In genomic region chr7:100894833-100895226, GRCm38 (mm10) we compare ENCODE assay signal across 8 mouse cellular contexts. TPM values are rescaled to one million over a fixed set of nuclear protein-coding genes. Genes with fewer than 3 reads are reported as not detected.
DNase-seq lines count a peak whose midpoint lies in the region; ATAC-seq and TF ChIP-seq lines count a peak whose summit lies in the region.

No protein-coding gene starts in this region.

- intact Hi-C loops in heart, postnatal 10 days (cut with DNase I), result no loop called here

- H3K4me1 ChIP-seq in heart, embryonic 10.5 days, result peaks cover 45% of the 10 kb centered on the region
- peaks cover 3 to 19% of the 10 kb centered on the region in 2 experiments for H3K4me1 ChIP-seq in CH12.LX (ENCODE audit: control insufficient read depth in 1 of 2, insufficient read depth in 2 of 2)
- H3K4me1 ChIP-seq in forebrain, embryonic 13.5 days, result peaks cover 31% of the 10 kb centered on the region
- H3K4me1 ChIP-seq in liver, embryonic 13.5 days (replicated peaks), result peaks cover 18% of the 10 kb centered on the region

- H3K4me2 ChIP-seq in CH12.LX (ENCODE audit: insufficient read depth, low read depth, poor library complexity, severe bottlenecking), result peak overlapping the region; percentile 54
- H3K4me2 ChIP-seq in forebrain, embryonic 13.5 days, result peak overlapping the region; percentile 91
- H3K4me2 ChIP-seq in liver, embryonic 13.5 days, result peak overlapping the region; percentile 76

- H3K27me3 ChIP-seq in heart, embryonic 10.5 days (ENCODE audit: insufficient read depth, poor library complexity, severe bottlenecking), result no peaks in the 10 kb centered on the region
- H3K27me3 ChIP-seq in CH12.LX (replicated peaks), result peaks cover 19% of the 10 kb centered on the region
- H3K27me3 ChIP-seq in forebrain, embryonic 13.5 days, result no peaks in the 10 kb centered on the region
- peaks cover 36% of the 10 kb centered on the region for H3K27me3 ChIP-seq in liver, embryonic 13.5 days

- peak; percentile 20; the same call in 1 of the 2 replicates for ATAC-seq in forebrain, embryonic 13.5 days
- ATAC-seq in liver, embryonic 13.5 days (ENCODE audit: low read depth), result no peak

- H3K27ac ChIP-seq in heart, embryonic 10.5 days, result peak overlapping the region; percentile 86
- no peak overlapping the region for H3K27ac ChIP-seq in CH12.LX (ENCODE audit: insufficient read depth, low read depth)
- no peak overlapping the region for H3K27ac ChIP-seq in forebrain, embryonic 13.5 days
- no peak overlapping the region for H3K27ac ChIP-seq in liver, embryonic 13.5 days

- H3K79me2 ChIP-seq in CH12.LX (replicated peaks; ENCODE audit: control insufficient read depth, extremely low read depth, insufficient read depth, poor library complexity, severe bottlenecking), result no peaks in the 10 kb centered on the region

- no peak for TF ChIP-seq EP300 in CH12.LX (IDR thresholded peaks at IDR 0.05; ENCODE audit: low read length)

- peak overlapping the region; percentile 76 for H3K4me3 ChIP-seq in heart, embryonic 10.5 days
- peak overlapping the region; percentile 63 to 77 (median 68) for H3K4me3 ChIP-seq in CH12.LX (replicated peaks in 1 of 3; ENCODE audit: low read depth in 2 of 3, low read length in 2 of 3, poor library complexity in 1 of 3)
- H3K4me3 ChIP-seq in forebrain, embryonic 13.5 days, result peak overlapping the region; percentile 57
- H3K4me3 ChIP-seq in liver, embryonic 13.5 days (replicated peaks), result peak overlapping the region; percentile 56

- H3K36me3 ChIP-seq in heart, embryonic 10.5 days, result peaks cover 20% of the 10 kb centered on the region
- H3K36me3 ChIP-seq in CH12.LX (replicated peaks in 1 of 2; ENCODE audit: control insufficient read depth in 1 of 2, insufficient read depth in 1 of 2, low read length in 1 of 2), result peaks cover 0 to 7% of the 10 kb centered on the region in 2 experiments
- H3K36me3 ChIP-seq in forebrain, embryonic 13.5 days (ENCODE audit: poor library complexity, severe bottlenecking), result peaks cover 4% of the 10 kb centered on the region
- H3K36me3 ChIP-seq in liver, embryonic 13.5 days, result 0 out of 2 replicates have a peak, but pooled peaks cover 6% of the 10 kb centered on the region

- no peaks in the 10 kb centered on the region for H3K9me3 ChIP-seq in heart, embryonic 10.5 days
- H3K9me3 ChIP-seq in CH12.LX (replicated peaks; ENCODE audit: low read length), result no peaks in the 10 kb centered on the region
- H3K9me3 ChIP-seq in forebrain, embryonic 13.5 days (replicated peaks), result no peaks in the 10 kb centered on the region
- H3K9me3 ChIP-seq in liver, embryonic 13.5 days (replicated peaks), result no peaks in the 10 kb centered on the region

- TF ChIP-seq POLR2A in CH12.LX (IDR thresholded peaks at IDR 0.05; ENCODE audit: low read depth, low read length), result no peak

- dilution Hi-C loops in CH12.LX (cut with MboI; ENCODE audit: extremely low pct_ligation_motif_present, extremely low pct_unique_long_range_greater_than_20kb, low sequenced_read_pairs), result no loop called here

- in situ Hi-C loops in CH12.LX (cut with MboI; ENCODE audit: low pct_ligation_motif_present, low pct_unique_long_range_greater_than_20kb, low sequenced_read_pairs), result loop anchor here (5.0 kb wide), 1 partner anchor 38 kb away; no protein-coding TSS in a partner anchor

- no peak for DNase-seq in heart, embryonic 10.5 days (ENCODE audit: low spot score)
- no peak for DNase-seq in heart, postnatal 10 days
- no peak for DNase-seq in CH12.LX (ENCODE audit: extremely low read depth)
- DNase-seq in liver, embryonic 13.5 days, result no peak
- no peak for DNase-seq in adrenal gland, postnatal 14 days
- no peak for DNase-seq in layer of hippocampus, postnatal 10 days (ENCODE audit: low spot score in 2 of 2)
- DNase-seq in adrenal gland, postnatal 10 days, result no peak

- WGBS in heart, embryonic 10.5 days, result 2% methylated on average over 12 of the region's 12 CpGs
- WGBS in forebrain, embryonic 13.5 days, result 3% methylated on average over 12 of the region's 12 CpGs
- 8% methylated on average over 12 of the region's 12 CpGs for WGBS in liver, embryonic 13.5 days (ENCODE audit: insufficient replicate concordance)

- H3K9ac ChIP-seq in CH12.LX (ENCODE audit: insufficient read depth, low read depth), result peak overlapping the region; percentile 68
- peak overlapping the region; percentile 78 for H3K9ac ChIP-seq in forebrain, embryonic 13.5 days
- H3K9ac ChIP-seq in liver, embryonic 13.5 days, result peak overlapping the region; percentile 59; the same call in 1 of the 2 replicates

- TF ChIP-seq CTCF in CH12.LX (conservative IDR thresholded peaks at IDR 0.05 in 1 of 2, IDR thresholded peaks at IDR 0.05 in 1 of 2; ENCODE audit: low read depth in 2 of 2, low read length in 2 of 2), result no peak

- no peak for TF ChIP-seq RAD21 in CH12.LX (IDR thresholded peaks at IDR 0.05; ENCODE audit: low read depth, low read length)

TF ChIP-seq in CH12.LX, 34 proteins besides CTCF, POLR2A, EP300 and RAD21:
- TF ChIP-seq ETS1 (conservative IDR thresholded peaks at IDR 0.05; ENCODE audit: low read depth, low read length) (no peak), MAX (IDR thresholded peaks at IDR 0.05; ENCODE audit: low read length) (no peak), JUND (conservative IDR thresholded peaks at IDR 0.05; ENCODE audit: low read depth, low read length) (no peak), JUN (IDR thresholded peaks at IDR 0.05; ENCODE audit: insufficient read depth, low read depth, low read length) (no peak), USF2 (conservative IDR thresholded peaks at IDR 0.05; ENCODE audit: low read depth, low read length) (no peak), PAX5 (IDR thresholded peaks at IDR 0.05; ENCODE audit: low read length) (no peak), SMC3 (IDR thresholded peaks at IDR 0.05; ENCODE audit: low read depth, low read length) (no peak), MAFK (IDR thresholded peaks at IDR 0.05; ENCODE audit: insufficient replicate concordance, low read length) (no peak), HCFC1 (IDR thresholded peaks at IDR 0.05; ENCODE audit: low read depth, low read length) (no peak), TBP (conservative IDR thresholded peaks at IDR 0.05; ENCODE audit: low read depth, low read length) (no peak)

RNA-seq across cellular contexts. Expression of gene Relt, which starts 31.6 kb away (rescaled TPM):
- 4.4 and 5.3 TPM in 2 replicates for polyA plus RNA-seq in heart, embryonic 10.5 days (2016; fragmentation: Nextera tagmentation; extraction: Ambion mirVana)
- 1 to 10 TPM; 4.0 to 4.6 TPM for total RNA-seq in heart, postnatal 10 days (2021)
- total RNA-seq in CH12.LX (2012; rRNA removed) (27.7 and 29.9 TPM in 2 replicates), CH12.LX (2014; rRNA removed) (24.5 and 25.7 TPM in 2 replicates)
- polyA plus RNA-seq in CH12.LX (2012; ENCODE audit: insufficient read length, low read depth), result 24.9 and 31.1 TPM in 2 replicates
- polyA plus RNA-seq in forebrain, embryonic 13.5 days (2015; fragmentation: Nextera tagmentation; extraction: Ambion mirVana), result 2.4 and 3.1 TPM in 2 replicates
- 15.3 and 16.7 TPM in 2 replicates for polyA plus RNA-seq in liver, embryonic 13.5 days (2015; fragmentation: Nextera tagmentation; extraction: Ambion mirVana)
- 3.1 and 5.8 TPM in 2 replicates for total RNA-seq in adrenal gland, postnatal 14 days (2021)
- total RNA-seq in layer of hippocampus, postnatal 10 days (2021), result 1 to 10 TPM; 8.1 to 9.7 TPM
- 1 to 10 TPM; 2.8 to 6.7 TPM for total RNA-seq in adrenal gland, postnatal 10 days (2021)

RNA-seq across cellular contexts. Expression of gene Arhgef17, which starts 37.1 kb away (rescaled TPM):
- polyA plus RNA-seq in heart, embryonic 10.5 days (2016; fragmentation: Nextera tagmentation; extraction: Ambion mirVana), result 7.9 and 10.1 TPM in 2 replicates
- 10 to 100 TPM; 32.9 to 41.2 TPM for total RNA-seq in heart, postnatal 10 days (2021)
- 4.6 and 6.7 TPM in 2 replicates for total RNA-seq in CH12.LX (2012; rRNA removed)
- 2.3 and 2.6 TPM in 2 replicates for total RNA-seq in CH12.LX (2014; rRNA removed)
- polyA plus RNA-seq in CH12.LX (2012; ENCODE audit: insufficient read length, low read depth), result 5.2 and 5.6 TPM in 2 replicates
- polyA plus RNA-seq in forebrain, embryonic 13.5 days (2015; fragmentation: Nextera tagmentation; extraction: Ambion mirVana), result 4.4 and 4.7 TPM in 2 replicates
- 0.53 and 0.83 TPM in 2 replicates for polyA plus RNA-seq in liver, embryonic 13.5 days (2015; fragmentation: Nextera tagmentation; extraction: Ambion mirVana)
- total RNA-seq in adrenal gland, postnatal 14 days (2021), result 43.9 and 47.2 TPM in 2 replicates
- 10 to 100 TPM; 76.5 to 81.6 TPM for total RNA-seq in layer of hippocampus, postnatal 10 days (2021)
- total RNA-seq in adrenal gland, postnatal 10 days (2021), result 10 to 100 TPM; 35.2 to 43.2 TPM
